Mouse (Mus musculus) gastrocnemius, postnatal 4 days (tissue): ENCODE measurements around the gene Etl4. TPM values are rescaled to one million over a fixed set of nuclear protein-coding genes. Genes with fewer than 3 reads are reported as not detected.
A peak's percentile ranks its signal among the peaks of the same experiment; 100 is the strongest.

Experiments used
- DNase-seq, 2 experiments: peaks; one replicate each; pipeline ENCODE4 v3.0.0; 2021 to 2022; ENCODE audit warnings: low spot score in 2 of 2, mixed read lengths in 2 of 2
- total RNA-seq, 2 experiments: library from RNA; stranded (reverse); gene quantifications; 2 replicates each; pipeline ENCODE4 v1.2.3; 2021

Etl4 gene
- total RNA-seq, 2 experiments from 2014 or later: 32.9 to 38.3 TPM

DNA sequence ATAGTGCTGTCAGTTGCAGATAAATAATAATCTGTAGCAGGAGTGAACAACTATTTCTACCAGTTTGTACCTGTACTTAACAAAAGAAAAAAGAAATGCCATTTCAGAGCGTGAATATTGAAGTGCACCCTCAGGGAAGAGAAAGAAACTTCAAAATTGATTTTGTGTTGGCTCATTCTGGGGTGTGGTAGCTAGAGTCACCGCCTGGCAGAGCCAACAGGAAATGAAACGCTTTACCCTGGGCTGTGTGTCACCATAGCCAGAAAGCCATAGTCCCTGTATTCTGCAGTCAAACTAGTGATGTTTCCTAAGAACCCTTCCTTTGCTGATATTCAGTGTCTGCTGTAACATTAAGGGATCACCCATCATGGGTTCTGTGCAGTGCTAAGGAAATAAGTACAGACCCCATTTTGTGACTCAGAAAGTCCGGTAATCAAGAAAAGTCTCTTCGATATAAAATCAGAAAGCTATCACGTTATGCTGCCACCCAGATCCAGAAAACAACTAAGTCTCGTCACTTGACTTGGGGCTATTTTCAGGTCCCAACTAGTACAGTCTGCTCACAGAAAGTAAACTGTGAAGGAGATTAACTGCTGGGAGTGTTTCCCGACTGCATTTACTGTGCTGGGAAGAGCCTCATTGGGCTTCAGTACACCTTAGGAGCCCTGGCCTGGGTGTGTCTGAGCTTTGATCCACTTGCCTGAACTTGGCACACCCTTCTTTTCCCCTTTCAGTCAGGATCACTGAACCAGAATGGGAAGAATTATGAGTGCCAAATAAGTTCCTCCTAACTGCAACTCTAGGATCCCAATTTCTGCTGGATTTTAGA lies 843.9 kb downstream of the Etl4 start:
- no peak for DNase-seq

DNA sequence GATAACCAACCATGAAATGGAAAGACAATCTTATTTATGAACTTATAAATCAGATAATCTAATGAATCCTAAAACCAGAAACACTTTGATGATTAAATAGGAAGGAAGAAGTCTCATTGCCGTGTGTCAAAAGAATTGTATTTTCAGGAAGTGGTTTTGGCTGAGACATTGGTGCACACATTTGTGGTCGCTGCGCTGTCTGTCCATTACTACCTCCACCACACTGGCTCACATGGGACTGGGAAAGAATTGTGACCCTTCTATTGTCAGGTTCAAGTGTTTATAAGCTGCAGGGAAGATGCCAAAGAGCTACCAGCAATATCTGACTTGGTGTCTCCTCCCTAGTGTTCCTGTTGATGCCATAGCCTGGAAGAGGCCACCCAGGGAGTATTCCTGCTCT lies 847.4 kb downstream of the Etl4 start:
- DNase-seq: no peak

DNA sequence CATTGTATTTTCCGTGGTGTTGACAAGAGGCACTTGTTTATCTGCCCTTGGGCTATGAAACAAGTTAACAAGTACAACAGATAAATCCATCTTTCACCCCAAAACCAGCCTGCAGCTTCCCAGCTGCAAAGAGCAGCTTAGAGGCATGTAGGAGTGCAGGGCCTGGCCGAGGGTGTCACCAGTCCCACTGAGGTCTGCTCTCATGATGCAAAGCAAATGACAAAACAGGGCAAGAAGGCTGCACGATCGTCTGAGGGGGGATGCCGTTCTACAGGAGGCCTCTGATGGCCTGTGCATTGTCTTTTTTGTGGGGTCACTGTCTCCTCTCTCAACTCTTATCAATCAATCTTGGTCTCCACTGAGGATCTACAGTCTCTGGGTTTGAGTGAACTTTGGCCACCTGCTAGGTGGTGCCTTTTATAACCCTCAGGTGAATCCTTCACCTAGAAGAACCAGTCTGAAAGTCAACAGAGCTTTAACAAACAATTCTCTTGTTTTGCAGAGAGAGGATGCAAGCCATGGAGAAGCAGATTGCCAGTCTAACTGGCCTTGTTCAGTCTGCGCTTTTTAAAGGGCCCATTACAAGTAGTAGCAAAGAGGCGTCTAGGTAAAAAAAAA lies 849.6 kb downstream of the Etl4 start:
- DNase-seq: no peak

DNA sequence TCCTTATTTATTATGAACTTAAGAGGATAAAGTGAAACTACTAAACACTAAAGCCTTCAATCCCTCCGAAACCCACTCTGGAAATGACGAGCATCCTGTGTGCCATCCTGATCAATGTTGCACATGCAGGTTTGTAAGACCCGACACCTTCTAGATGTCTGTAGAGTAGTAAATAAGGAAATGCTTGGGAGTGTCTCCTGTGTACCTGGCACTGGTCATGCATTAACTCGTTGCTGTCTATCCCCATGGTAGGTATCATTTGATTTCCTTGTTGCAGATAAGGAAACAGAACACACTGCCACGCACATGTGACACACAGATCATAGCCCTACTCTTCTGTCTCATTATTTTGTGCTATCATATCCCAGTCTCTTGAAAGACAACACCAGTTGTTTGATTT lies 851.7 kb downstream of the Etl4 start:
- no peak for DNase-seq

DNA sequence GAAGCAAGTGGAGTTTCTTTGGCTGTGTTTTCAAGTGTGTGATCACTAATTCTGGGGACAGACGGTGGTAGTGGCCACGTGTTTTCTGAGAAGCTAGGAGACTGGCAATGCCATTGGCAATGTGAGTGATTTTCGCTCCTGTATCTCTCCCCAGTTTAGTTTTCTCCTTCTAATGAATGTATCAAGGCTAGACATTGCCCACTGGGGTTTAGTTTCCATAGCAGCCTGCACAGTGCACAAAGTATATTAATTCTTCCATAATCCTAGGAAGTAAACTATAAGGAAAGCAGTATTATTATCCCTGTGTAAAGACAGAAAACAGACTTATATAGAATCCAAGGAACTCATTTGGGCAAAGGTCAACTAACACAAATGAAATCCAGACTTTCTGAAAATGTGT lies 852.2 kb downstream of the Etl4 start:
- no peak for DNase-seq

DNA sequence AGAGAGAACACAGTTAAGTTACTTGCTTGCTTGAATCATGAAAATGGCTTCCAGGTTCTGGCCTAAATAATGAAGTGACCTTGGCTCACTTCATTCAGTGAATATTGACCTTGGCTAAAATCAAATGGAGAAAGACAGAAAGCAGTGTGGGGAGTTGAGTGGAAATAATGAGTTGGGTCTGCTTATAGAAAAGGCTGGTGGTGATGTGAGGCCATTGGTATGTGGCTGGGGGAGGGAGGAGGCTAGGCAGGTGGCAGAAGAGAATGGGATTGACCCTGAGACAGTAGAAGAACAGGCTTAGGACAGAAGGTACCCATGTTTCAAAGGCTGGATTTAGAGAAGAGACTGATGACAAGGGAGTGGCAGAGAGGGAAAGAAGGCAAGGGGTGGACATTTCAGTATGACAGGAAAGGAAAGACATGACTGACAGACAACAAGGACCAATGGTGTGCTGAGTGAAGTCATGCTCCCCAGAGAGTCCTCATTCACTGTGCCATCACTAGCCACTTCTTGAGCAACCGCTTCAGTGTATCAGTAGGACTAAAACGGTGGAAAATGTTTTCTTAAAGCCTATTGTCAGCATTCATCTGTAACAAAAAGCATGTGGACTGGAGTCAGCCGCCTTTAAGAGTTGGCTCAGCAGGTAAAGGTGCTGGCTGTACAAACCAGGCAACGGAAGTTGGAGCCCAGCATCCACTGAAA lies 854.1 kb downstream of the Etl4 start:
- DNase-seq: no peak

DNA sequence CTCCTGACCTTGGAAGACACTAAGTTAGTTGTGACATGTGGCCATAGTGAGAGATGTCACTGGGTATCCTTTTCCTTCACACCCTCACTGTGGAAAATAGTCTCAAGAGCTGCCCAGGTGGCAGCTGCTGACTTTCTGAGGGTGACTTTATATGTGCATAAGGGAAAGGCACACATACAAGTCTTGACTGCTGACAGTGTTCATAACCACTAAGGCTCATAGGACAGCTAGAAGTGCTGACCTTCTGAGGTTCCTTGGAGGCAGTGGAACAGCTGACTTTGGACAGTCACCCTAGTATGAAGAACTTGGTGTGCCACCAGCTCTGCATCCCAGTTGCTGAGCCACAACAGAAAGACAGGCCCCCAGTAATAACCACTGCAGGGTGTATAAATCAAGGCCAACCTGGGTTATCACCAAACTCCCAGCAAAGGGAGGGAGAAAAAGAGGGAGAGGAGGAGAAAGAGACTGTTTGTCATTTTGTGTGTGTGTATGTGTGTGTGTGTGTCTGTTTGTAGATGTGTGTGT lies 855.0 kb downstream of the Etl4 start:
- DNase-seq: no peak

DNA sequence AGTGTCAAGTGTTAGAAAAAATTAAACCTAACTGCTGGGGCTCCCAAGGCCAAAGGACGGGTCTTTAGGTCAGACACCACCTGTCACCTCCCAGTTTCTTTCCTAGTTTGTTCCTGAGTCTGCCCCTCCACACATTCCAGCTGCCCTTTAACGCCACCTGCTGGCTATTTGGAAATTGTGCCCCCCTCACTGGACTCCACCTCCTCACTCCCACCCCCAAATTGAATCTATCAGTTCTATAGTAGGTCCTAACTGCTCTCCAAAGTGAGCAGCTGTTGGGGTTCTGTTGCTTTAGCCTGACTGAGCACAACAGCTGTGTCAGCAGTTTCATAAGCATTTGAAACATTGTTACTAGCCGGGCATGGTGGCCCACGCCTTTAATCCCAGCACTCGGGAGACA lies 859.1 kb downstream of the Etl4 start:
- DNase-seq: no peak

DNA sequence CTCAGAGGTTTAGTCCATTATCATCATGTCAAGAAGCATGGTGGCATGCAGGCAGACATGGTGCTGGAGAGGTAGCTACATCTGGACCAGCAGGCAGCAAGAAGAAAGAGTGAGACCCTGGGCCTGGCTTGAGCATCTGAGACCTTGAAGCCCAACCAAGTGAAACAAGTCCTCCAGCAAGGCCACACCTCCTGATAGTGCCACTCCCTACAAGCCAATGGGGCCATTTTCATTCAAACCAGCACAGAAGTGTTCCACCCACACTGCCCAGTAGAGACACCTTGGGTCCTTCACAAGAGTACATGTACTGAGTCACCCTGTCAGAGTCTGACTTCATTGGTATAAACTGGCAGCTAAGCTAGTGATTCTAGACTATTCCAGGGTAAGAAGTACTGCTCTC lies 860.6 kb downstream of the Etl4 start:
- no peak for DNase-seq

DNA sequence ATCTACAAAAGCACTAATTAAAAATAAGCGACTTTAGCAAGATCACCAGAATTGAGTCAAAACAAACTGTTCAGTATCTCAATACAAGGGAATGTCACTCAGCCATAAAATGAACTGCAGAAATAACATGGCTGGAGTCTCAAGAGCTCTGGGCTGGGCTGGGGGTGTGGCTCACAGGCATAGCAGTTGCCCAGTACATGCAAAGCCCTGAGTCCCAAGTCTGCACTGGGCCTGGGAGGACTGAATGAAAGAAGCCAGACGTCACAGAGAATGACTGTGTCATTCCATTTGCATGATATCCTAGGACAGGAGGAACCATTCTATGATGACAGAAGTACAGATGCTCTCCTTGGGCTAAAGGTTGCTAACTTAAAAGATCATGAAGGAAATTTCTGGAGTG lies 864.9 kb downstream of the Etl4 start:
- no peak for DNase-seq

DNA sequence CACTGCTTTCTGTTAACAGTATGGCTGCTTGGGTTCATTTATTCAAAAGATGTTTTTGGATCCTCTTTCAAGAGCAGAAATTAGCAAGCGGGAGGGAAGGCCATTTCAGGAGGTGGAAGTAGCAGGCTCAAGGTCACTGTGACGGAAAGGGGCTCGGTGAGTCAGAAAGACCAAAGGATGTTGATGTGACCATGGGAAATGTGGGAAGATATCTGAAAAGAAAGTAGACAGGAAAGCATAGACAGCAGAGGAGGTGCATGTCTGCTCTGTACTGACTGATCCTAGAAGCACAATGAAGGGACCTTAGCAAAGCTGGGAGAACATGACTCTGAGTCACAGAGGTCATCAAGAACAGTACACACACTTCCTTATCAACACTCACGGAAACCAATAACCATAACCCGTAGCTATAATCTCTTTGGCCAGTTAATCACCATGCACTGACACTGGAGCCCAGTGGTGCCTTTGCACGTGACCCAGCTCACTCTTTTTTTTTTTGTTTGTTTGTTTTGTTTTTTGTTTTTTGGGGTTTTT lies 866.7 kb downstream of the Etl4 start:
- DNase-seq: no peak

DNA sequence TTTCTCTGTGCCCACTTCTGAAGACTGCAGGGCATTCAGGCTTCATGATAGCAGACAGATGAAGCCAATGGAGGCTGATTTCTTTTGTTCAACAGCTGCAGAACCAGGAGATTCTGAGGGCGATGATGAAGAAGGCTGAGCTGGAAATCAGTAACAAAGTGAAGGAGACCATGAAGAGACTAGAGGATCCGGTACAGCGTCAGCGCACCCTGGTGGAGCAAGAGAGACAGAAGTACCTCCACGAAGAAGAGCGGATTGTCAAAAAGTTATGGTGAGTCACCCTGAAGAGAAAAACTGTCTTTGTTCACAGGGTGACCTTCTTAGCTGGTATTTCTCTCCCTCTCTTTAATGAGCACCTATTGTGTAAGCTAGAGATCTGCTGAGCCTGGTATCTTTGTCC lies 868.4 kb downstream of the Etl4 start:
- DNase-seq: peak in 1 of 2 experiments; percentile 25

DNA sequence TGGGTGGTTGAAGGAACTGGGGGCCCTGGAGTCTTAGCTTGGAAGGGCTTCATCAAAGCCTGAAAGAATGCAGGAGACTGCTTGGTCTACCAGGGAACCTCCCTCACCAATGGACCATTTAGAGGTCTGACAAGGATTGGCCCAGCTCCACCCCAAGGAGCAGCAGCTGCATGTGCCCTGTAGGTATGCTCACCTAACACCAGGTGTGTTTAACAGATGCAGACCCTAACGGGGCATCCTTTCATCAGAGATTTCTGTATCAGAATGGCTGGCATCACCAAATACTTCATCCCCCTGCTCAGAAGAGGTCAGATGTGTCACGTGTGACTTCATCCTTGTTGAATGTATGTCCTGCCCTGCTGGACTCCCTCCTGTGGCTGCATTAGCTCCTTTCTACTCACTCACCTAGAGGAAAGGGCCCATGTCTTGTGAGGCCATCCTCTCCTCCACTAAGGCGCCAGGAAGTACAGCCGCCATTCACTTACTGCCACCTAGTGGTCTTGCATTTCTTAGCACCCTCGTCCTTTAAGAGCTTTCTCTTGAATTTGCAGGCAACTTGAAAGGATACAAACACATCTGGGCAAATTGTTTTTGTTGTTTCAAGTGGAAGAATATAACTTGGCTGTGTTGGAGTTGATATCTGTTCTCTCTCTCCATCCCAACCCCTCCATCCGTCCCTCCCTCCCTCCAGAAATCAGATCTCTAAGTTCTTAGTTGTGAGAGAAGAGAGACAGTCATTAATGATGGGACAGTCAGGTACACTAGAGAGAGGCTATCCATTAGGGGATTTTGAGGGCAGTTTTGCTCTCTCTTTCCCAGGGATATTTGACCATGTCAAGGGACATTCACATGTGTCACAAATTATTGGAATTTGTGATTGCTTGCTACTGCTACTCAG lies 870.2 kb downstream of the Etl4 start:
- peak in 1 of 2 experiments; percentile 49 for DNase-seq

DNA sequence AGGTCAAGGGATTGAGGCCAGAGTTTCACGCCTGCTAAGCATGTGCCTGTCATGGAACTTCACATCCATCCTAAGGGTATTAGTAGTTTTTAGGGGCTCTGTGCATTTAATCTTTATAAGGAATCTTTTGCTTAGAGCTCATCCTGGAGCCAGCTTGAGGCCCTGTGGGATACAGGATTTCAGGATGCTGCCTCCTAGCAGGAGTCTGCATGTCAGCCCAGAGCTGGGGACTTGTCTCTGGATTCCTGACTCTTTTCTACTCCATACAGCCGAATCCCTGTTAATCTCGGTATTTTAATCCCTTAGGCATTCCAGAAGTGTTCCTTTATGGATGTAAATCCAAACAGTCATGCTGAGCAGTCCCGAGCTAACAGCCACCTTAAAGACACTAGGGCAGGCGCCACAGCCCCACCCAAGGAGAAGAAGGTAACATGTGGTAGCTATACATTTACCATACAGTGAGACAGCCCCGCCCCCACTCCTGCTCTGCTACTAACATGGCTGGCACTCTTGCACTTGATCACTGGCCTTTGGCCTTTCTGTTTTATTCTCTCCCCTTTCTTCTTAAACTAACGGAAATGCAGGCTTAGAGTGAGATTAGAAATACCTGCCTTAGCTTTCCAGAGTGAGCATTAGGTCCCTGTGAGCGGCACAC lies 891.8 kb downstream of the Etl4 start:
- DNase-seq: no peak

DNA sequence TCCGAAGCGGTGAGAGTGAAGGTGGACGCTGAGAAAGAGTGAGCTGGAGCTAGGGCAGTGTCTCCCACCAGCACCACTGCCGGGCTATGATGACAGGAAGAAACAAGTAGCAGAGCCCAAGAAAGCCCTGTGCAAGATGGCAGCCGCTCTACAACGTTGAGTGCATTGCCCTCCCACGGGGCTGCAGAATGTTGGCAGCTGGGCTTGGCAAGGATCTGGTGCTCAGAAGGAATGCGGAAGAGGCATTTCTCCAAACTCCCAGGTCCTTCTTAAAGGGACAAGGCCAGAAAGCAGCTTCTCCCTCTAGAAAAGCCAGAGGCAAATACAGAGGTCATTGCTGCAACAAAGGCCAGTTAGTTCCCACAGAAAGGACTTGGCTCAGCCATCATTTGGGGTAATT lies 901.9 kb downstream of the Etl4 start:
- peak; percentile 23 to 28 for DNase-seq

DNA sequence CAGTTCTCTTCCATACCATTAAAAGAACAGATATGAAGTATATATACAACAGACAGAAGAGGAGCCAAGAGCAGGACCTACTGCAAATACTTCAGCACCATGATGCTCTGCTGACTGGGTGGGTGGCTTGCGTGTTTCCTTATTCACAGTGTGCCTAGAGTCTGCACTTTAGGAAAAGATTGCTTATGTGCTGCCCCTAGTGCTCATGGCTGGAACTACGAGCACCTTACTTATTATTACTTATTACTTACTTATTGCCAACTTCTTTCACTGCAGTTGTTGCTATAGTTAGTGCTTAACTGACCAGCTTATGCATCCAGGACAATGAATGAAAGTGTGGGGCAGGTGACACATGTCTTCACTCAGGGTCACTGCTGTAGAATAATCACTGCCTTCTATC lies 904.4 kb downstream of the Etl4 start:
- DNase-seq: no peak

DNA sequence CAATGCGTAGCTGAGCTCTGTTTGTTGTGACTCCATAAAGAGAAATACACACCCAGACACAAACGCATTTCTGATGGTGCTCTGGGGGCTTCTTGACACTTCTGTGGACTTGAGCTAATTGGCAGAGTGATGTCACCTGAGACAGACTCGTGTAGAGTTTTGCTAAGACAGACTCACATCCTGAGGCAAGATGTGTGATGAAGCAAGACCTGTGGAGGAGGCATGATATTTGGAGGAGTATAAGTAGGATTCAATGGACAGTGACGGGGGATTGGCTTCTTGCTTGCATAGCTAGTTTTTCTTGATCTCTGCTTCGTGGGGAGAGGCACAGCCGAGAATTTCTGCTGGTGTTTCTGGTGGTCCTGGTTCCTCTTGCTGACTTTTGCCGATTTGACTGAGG lies 908.6 kb downstream of the Etl4 start:
- no peak for DNase-seq

DNA sequence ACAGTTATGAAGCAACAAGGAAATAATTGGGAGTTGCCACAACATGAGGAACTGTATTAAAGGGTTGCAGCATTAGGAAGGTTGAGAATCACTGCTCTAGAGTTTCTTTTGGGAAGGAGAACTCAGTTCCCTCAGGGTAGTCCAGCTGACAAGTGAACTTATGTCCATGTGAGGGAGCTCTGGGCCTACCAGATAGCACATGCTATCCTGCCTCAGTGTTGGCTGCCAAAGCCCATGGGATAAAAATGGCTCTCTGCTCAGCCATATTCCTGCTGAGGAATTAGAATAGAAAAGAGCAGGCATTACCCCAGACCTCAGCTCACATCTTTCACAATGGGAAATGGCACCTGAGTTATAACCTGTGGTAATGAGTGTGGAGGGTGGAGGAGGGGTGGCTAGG lies 916.7 kb downstream of the Etl4 start:
- no peak for DNase-seq

DNA sequence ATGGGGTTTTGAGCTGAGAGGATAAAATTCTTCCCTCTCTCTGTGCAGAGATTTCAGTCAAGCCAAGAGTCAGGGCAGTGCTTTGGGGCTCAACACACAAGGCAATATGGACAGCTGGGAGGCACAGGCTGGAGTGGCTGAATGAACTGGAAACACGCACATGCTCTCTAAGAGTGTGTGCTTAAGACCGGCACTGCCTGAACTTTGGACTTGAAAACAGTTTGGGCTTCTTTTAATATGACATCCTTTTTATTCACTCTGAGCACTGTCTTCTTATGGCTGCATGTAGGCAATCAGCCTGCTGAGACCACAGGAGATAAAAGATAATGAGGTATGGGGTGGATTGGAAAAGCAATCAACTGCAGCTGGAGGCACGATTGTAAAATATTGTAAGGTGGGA lies 921.3 kb downstream of the Etl4 start:
- DNase-seq: no peak
